Mouse (Mus musculus) stomach, embryonic 16.5 days (tissue): ENCODE measurements at regions not wholly inside any gene's neighbourhood (a gene's known extent, or its start where the extent isn't known, plus 50 kb on each side); places are given as distances from the start of the nearest gene placed in this dataset.

Experiments
- ATAC-seq: fragments of 200-750 bp; cut with Nextera tagmentation; 2 replicates; pipeline ENCODE4 v1.8.0; 2017; ENCODE audit warnings: moderate number of reproducible peaks, moderate TSS enrichment; ENCODE audit not compliant: insufficient read depth, low FRiP score
- H3K27ac ChIP-seq: fragments of 300-500 bp; sonication (generic); 2 replicates; pipeline ENCODE4 v1.5.1; 2014; ENCODE audit warnings: low read length
- H3K27me3 ChIP-seq: fragments of 300-500 bp; sonication (generic); 2 replicates; pipeline ENCODE4 v1.6.1; 2014; ENCODE audit warnings: low read length, control low read depth, mixed read lengths; ENCODE audit not compliant: control insufficient read depth, insufficient read depth
- H3K36me3 ChIP-seq: fragments of 300-500 bp; sonication (generic); 2 replicates; pipeline ENCODE4 v1.6.1; 2014; ENCODE audit warnings: low read length; ENCODE audit not compliant: control insufficient read depth, insufficient read depth
- H3K4me1 ChIP-seq: fragments of 300-500 bp; sonication (generic); 2 replicates; pipeline ENCODE4 v1.6.1; 2014; ENCODE audit warnings: low read length, control low read depth, mixed read lengths; ENCODE audit not compliant: control insufficient read depth, insufficient read depth
- H3K4me2 ChIP-seq: fragments of 300-500 bp; sonication (generic); 2 replicates; pipeline ENCODE4 v1.6.1; 2014; ENCODE audit warnings: low read depth, low read length, mixed read lengths
- H3K4me3 ChIP-seq: fragments of 300-500 bp; sonication (generic); replicated peaks from 2 replicates; pipeline ENCODE4 v1.5.1; 2014; ENCODE audit warnings: mild to moderate bottlenecking, low read length
- H3K9ac ChIP-seq: fragments of 300-500 bp; sonication (generic); 2 replicates; pipeline ENCODE4 v1.6.1; 2014; ENCODE audit warnings: low read length
- H3K9me3 ChIP-seq: fragments of 300-500 bp; sonication (generic); replicated peaks from 2 replicates; pipeline ENCODE4 v1.6.1; 2016; ENCODE audit warnings: low read length, control low read depth; ENCODE audit not compliant: control insufficient read depth
- WGBS: fragments of 180-500 bp; shearing (Covaris S2); extraction: QIAGEN DNeasy Blood & Tissue Kit; methylation state at CpG from one replicate; pipeline ENCODE4 v1.1.7; 2014; 5-methylcytosine and 5-hydroxymethylcytosine counted together

DNA sequence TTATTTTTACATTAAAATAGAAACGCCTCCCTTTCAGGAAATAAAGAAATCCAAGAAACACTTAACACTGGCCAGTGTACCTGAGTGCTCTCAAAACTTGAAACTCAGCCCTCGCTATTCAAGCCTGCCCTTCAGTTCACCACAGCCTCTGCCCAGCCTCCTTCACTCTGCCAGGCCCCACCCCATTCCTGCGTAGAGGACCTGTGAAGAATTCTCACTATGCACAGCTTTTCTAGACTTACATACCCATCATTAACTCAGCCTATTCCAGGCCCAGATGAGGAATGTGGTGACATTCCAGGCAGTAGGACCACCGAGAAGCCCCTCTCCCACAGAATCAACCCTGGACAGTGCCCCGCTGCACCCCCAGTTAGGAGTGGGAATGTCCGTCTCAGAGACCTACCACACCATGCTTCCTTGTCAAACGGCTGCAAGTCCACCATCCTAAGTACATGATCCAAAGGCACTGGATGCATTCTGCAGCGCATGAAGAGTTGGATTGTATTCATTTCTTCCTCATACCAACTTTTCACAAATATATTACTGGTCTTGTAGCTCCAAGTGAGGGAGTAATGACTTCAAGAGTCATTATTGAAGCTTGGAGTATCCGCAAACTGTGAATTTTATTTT, 150.0 kb upstream of the Cdkn3 start:
- H3K4me1 ChIP-seq = 0 out of 2 replicates have a peak, but pooled peaks cover 2% of the 10 kb centered on the region
- no peaks in the 10 kb centered on the region for H3K36me3 ChIP-seq
- ATAC-seq = no peak
- H3K9me3 ChIP-seq = no peaks in the 10 kb centered on the region
- H3K4me2 ChIP-seq = no peak overlapping the region
- WGBS = 77% methylated on average over 9 of the region's 9 CpGs
- no peak overlapping the region for H3K9ac ChIP-seq
- H3K27ac ChIP-seq = no peak overlapping the region
- no peaks in the 10 kb centered on the region for H3K27me3 ChIP-seq
- H3K4me3 ChIP-seq = no peak overlapping the region

- Histone ChIP-seq H3K36me3 (no peaks in the 10 kb centered on the region), H3K4me3 (no peak overlapping the region), H3K27me3 (no peaks in the 10 kb centered on the region), H3K4me1 (peaks cover 8% of the 10 kb centered on the region; the same call in 1 of the 2 replicates), H3K9me3 (no peaks in the 10 kb centered on the region), H3K27ac (no peak overlapping the region), H3K9ac (no peak overlapping the region), H3K4me2 (no peak overlapping the region)
- WGBS = 55% methylated on average over 3 of the region's 3 CpGs
- no peak for ATAC-seq
Observed at GRCm38 (mm10) chr14:46606694-46607093, 153.6 kb upstream of the Cdkn3 start.

- WGBS = 30% methylated on average over 9 of the region's 9 CpGs
- no peak overlapping the region for H3K4me2 ChIP-seq
- no peak overlapping the region for H3K9ac ChIP-seq
- H3K4me1 ChIP-seq = peaks cover 8% of the 10 kb centered on the region; the same call in 1 of the 2 replicates
- ATAC-seq = no peak
- no peaks in the 10 kb centered on the region for H3K27me3 ChIP-seq
- H3K4me3 ChIP-seq = no peak overlapping the region
- no peaks in the 10 kb centered on the region for H3K9me3 ChIP-seq
- no peaks in the 10 kb centered on the region for H3K36me3 ChIP-seq
- H3K27ac ChIP-seq = no peak overlapping the region
Observed at GRCm38 (mm10) chr14:46606037-46606436, 154.3 kb upstream of the Cdkn3 start.

GRCm38 (mm10) chr14:46604886-46605531, 155.3 kb upstream of the Cdkn3 start:
- H3K27me3 ChIP-seq = no peaks in the 10 kb centered on the region
- H3K36me3 ChIP-seq = no peaks in the 10 kb centered on the region
- ATAC-seq = no peak
- H3K4me2 ChIP-seq = peak overlapping the region; percentile 16; the same call in 1 of the 2 replicates
- H3K27ac ChIP-seq = no peak overlapping the region
- WGBS = 14% methylated on average over 16 of the region's 16 CpGs
- H3K4me1 ChIP-seq = peaks cover 8% of the 10 kb centered on the region; the same call in 1 of the 2 replicates
- peak overlapping the region; percentile 14; the same call in 1 of the 2 replicates for H3K9ac ChIP-seq
- no peak overlapping the region for H3K4me3 ChIP-seq
- H3K9me3 ChIP-seq = no peaks in the 10 kb centered on the region

DNA sequence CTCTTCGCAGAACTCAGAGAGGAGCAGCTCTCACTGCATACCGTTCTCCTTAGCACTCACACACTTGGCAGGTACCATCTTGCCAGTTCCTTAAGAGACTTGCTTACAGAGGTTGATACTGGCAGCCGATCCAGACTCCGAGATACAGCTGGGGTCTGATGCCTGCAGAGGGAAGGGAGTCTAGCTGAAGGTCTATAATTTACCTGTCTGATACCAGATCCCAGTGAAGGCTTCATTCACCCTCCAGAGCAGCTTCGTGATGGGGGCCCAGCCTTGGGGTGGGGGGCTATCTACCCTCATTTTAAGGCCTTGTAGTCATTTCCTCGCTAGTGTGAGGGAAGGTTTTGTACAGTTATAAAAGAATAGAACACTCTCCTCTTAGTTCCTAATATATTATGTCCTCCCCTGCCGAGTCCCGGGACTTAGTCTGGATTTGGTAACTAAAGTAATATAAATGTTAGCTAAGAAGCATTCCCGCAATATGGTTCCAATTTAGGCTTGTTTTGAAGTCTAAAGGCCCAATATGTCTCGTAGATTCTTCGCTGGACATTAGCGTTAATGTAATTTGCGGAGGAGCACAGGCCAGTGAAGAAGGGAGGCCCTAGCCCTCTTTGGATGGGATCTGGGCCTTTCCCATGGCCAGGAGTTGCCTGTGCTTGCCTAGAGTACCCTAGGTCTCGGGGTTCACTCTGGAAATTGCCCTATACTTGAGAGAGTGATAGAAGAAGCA, 156.0 kb upstream of the Cdkn3 start:
- H3K27ac ChIP-seq = no peak overlapping the region
- peaks cover 8% of the 10 kb centered on the region; the same call in 1 of the 2 replicates for H3K4me1 ChIP-seq
- no peak overlapping the region for H3K4me3 ChIP-seq
- no peak overlapping the region for H3K9ac ChIP-seq
- ATAC-seq = no peak
- H3K36me3 ChIP-seq = no peaks in the 10 kb centered on the region
- 78% methylated on average over 14 of the region's 14 CpGs for WGBS
- no peaks in the 10 kb centered on the region for H3K9me3 ChIP-seq
- H3K4me2 ChIP-seq = no peak overlapping the region
- H3K27me3 ChIP-seq = no peaks in the 10 kb centered on the region

GRCm38 (mm10) chr14:46596696-46597359, 163.5 kb upstream of the Cdkn3 start:
- no peak for ATAC-seq

DNA sequence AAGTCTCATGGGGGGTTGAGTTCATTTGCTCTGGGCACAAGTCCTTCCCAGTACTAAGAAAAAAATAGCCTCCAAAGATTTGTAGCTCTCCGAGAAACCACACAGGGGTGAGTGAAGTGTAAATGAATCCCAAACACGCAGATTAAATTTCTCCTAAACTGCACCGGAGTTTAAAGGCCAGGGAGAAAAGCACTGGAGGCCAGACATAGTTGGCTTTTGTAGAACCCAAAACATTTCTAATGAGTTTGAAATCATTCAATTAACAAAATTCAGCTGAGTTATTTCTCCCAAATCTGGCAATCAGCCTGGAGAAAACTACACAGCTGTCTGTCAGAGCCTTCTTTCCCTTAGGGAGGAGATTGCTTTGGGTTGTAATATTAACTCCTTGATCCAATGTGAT, 166.2 kb upstream of the Cdkn3 start:
- no peaks in the 10 kb centered on the region for H3K4me1 ChIP-seq
- H3K36me3 ChIP-seq = no peaks in the 10 kb centered on the region
- H3K4me3 ChIP-seq = no peak overlapping the region
- 53% methylated on average over 3 of the region's 3 CpGs for WGBS
- H3K4me2 ChIP-seq = no peak overlapping the region
- no peak overlapping the region for H3K9ac ChIP-seq
- no peaks in the 10 kb centered on the region for H3K9me3 ChIP-seq
- no peak overlapping the region for H3K27ac ChIP-seq
- H3K27me3 ChIP-seq = no peaks in the 10 kb centered on the region
- ATAC-seq = no peak

More at GRCm38 (mm10) chr14:46596696-46597359, 163.5 kb upstream of the Cdkn3 start:
- H3K9ac ChIP-seq = no peak overlapping the region
- no peaks in the 10 kb centered on the region for H3K4me1 ChIP-seq
- 79% methylated on average over 7 of the region's 7 CpGs for WGBS
- no peak overlapping the region for H3K27ac ChIP-seq
- no peaks in the 10 kb centered on the region for H3K27me3 ChIP-seq
- no peaks in the 10 kb centered on the region for H3K36me3 ChIP-seq
- H3K4me2 ChIP-seq = no peak overlapping the region
- H3K4me3 ChIP-seq = no peak overlapping the region
- H3K9me3 ChIP-seq = no peaks in the 10 kb centered on the region

- no peak overlapping the region for H3K4me2 ChIP-seq
- no peak for ATAC-seq
- no peaks in the 10 kb centered on the region for H3K36me3 ChIP-seq
- H3K9me3 ChIP-seq = no peaks in the 10 kb centered on the region
- WGBS = 67% methylated on average over 12 of the region's 12 CpGs
- H3K4me1 ChIP-seq = no peaks in the 10 kb centered on the region
- H3K27me3 ChIP-seq = no peaks in the 10 kb centered on the region
- no peak overlapping the region for H3K27ac ChIP-seq
- no peak overlapping the region for H3K4me3 ChIP-seq
- H3K9ac ChIP-seq = no peak overlapping the region
Observed at GRCm38 (mm10) chr14:46591753-46592359, 168.5 kb upstream of the Cdkn3 start.
